Mouse (Mus musculus) thymus, adult 2 months (tissue): ENCODE data around the gene Dnaaf1. TPM values are rescaled to one million over a fixed set of nuclear protein-coding genes. Genes with fewer than 3 reads are reported as not detected.

ENCODE experiments used
- DNase-seq: peaks from one replicate; pipeline ENCODE4 v3.0.0; 2021
- H3K27ac ChIP-seq: fragments of 200-500 bp; 2 replicates; pipeline ENCODE4 v1.5.1; 2012; ENCODE audit warnings: low read length, control low read depth; ENCODE audit not compliant: control insufficient read depth, insufficient read depth
- H3K27me3 ChIP-seq: fragments of 200-500 bp; 2 replicates; pipeline ENCODE4 v1.6.1; 2012; ENCODE audit warnings: mild to moderate bottlenecking, low read length, moderate library complexity, mixed read lengths; ENCODE audit not compliant: control insufficient read depth, insufficient read depth
- H3K36me3 ChIP-seq: fragments of 200-500 bp; 2 replicates; pipeline ENCODE4 v1.6.1; 2012; ENCODE audit warnings: mild to moderate bottlenecking, low read length, moderate library complexity; ENCODE audit not compliant: control insufficient read depth, insufficient read depth
- H3K4me1 ChIP-seq: fragments of 200-500 bp; replicated peaks from 2 replicates; pipeline ENCODE4 v1.6.1; 2012; ENCODE audit warnings: low read length; ENCODE audit not compliant: control insufficient read depth, insufficient read depth
- H3K4me3 ChIP-seq: fragments of 200-500 bp; 2 replicates; pipeline ENCODE4 v1.5.1; 2012; ENCODE audit warnings: mild to moderate bottlenecking, low read length, control low read depth, moderate library complexity; ENCODE audit not compliant: control insufficient read depth, insufficient read depth
- CTCF ChIP-seq: fragments of 200-500 bp; IDR thresholded peaks from 2 replicates; pipeline ENCODE4 v1.5.1; 2012; ENCODE audit warnings: mild to moderate bottlenecking, control low read depth, low read length, moderate library complexity, borderline replicate concordance; ENCODE audit not compliant: control insufficient read depth, poor library complexity, insufficient read depth; ENCODE audit errors: extremely low read depth
- POLR2A ChIP-seq: fragments of 200-500 bp; IDR thresholded peaks from 2 replicates; pipeline ENCODE4 v1.6.1; 2012; ENCODE audit warnings: mild to moderate bottlenecking, low read length, control low read depth, moderate library complexity; ENCODE audit not compliant: control insufficient read depth, poor library complexity, insufficient read depth; ENCODE audit errors: extremely low read depth
- WGBS: fragments of 180-500 bp; shearing (Covaris S2); methylation state at CpG from one replicate; pipeline ENCODE4 v1.1.7; 2018; 5-methylcytosine and 5-hydroxymethylcytosine counted together
- polyA plus RNA-seq: library from polyadenylated mRNA; depleted of rRNA; stranded (reverse); fragments of >200 nt; gene quantifications from 2 replicates; pipeline ENCODE4 v1.2.3, GENCODE M21; 2012

Gene Dnaaf1
- polyA plus RNA-seq, 1 experiment: 0.90 TPM

GRCm38 (mm10) chr8:119620848-119621465 lies 45.9 kb downstream of the Dnaaf1 start:
- no peak for DNase-seq
- Histone ChIP-seq H3K36me3 (no peaks in the 10 kb centered on the region), H3K27ac (no peak overlapping the region), H3K4me3 (no peak overlapping the region), H3K27me3 (no peaks in the 10 kb centered on the region), H3K4me1 (no peaks in the 10 kb centered on the region)
- WGBS: 89% methylated on average over 14 of the region's 14 CpGs
- no peak for TF ChIP-seq POLR2A
- no peak for TF ChIP-seq CTCF

- no peaks in the 10 kb centered on the region for H3K27me3 ChIP-seq
- WGBS: 66% methylated on average over 4 of the region's 4 CpGs
- H3K27ac ChIP-seq: no peak overlapping the region
- no peak for DNase-seq
- TF ChIP-seq CTCF: no peak
- no peak for TF ChIP-seq POLR2A
- no peaks in the 10 kb centered on the region for H3K4me1 ChIP-seq
- H3K4me3 ChIP-seq: no peak overlapping the region
- no peaks in the 10 kb centered on the region for H3K36me3 ChIP-seq
Observed at GRCm38 (mm10) chr8:119622555-119622954, 47.5 kb downstream of the Dnaaf1 start.

- WGBS: 87% methylated on average over 8 of the region's 8 CpGs
- TF ChIP-seq POLR2A: no peak
- no peak for TF ChIP-seq CTCF
Observed at GRCm38 (mm10) chr8:119623061-119623460, 48.0 kb downstream of the Dnaaf1 start.

GRCm38 (mm10) chr8:119623744-119624143 lies 48.7 kb downstream of the Dnaaf1 start:
- 95% methylated on average over 1 of the region's 1 CpGs for WGBS
- Histone ChIP-seq H3K4me3 (no peak overlapping the region), H3K36me3 (no peaks in the 10 kb centered on the region), H3K4me1 (no peaks in the 10 kb centered on the region), H3K27ac (no peak overlapping the region), H3K27me3 (no peaks in the 10 kb centered on the region)
- no peak for DNase-seq
- TF ChIP-seq CTCF: no peak
- no peak for TF ChIP-seq POLR2A

More at GRCm38 (mm10) chr8:119623061-119623460, 48.0 kb downstream of the Dnaaf1 start:
- DNase-seq: no peak
- Histone ChIP-seq H3K27me3 (no peaks in the 10 kb centered on the region), H3K4me3 (no peak overlapping the region), H3K27ac (no peak overlapping the region), H3K4me1 (no peaks in the 10 kb centered on the region), H3K36me3 (no peaks in the 10 kb centered on the region)

GRCm38 (mm10) chr8:119624916-119625315 lies 49.9 kb downstream of the Dnaaf1 start:
- DNase-seq: no peak
- Histone ChIP-seq H3K27ac (no peak overlapping the region), H3K4me3 (no peak overlapping the region), H3K4me1 (no peaks in the 10 kb centered on the region), H3K27me3 (no peaks in the 10 kb centered on the region), H3K36me3 (no peaks in the 10 kb centered on the region)
- no peak for TF ChIP-seq POLR2A
- no peak for TF ChIP-seq CTCF
- WGBS: 93% methylated on average over 7 of the region's 7 CpGs

- no peak for TF ChIP-seq CTCF
- TF ChIP-seq POLR2A: no peak
- Histone ChIP-seq H3K4me1 (no peaks in the 10 kb centered on the region), H3K27ac (no peak overlapping the region), H3K36me3 (no peaks in the 10 kb centered on the region), H3K4me3 (no peak overlapping the region), H3K27me3 (no peaks in the 10 kb centered on the region)
- no peak for DNase-seq
- whole genome bisulfite sequencing: 93% methylated on average over 22 of the region's 22 CpGs
Observed at GRCm38 (mm10) chr8:119625788-119626187, 50.8 kb downstream of the Dnaaf1 start.

GRCm38 (mm10) chr8:119627199-119627598 lies 52.2 kb downstream of the Dnaaf1 start:
- WGBS: 98% methylated on average over 7 of the region's 7 CpGs
- Histone ChIP-seq H3K27me3 (no peaks in the 10 kb centered on the region), H3K4me3 (no peak overlapping the region), H3K4me1 (no peaks in the 10 kb centered on the region), H3K27ac (no peak overlapping the region), H3K36me3 (no peaks in the 10 kb centered on the region)
- no peak for TF ChIP-seq CTCF
- no peak for DNase-seq
